Mouse (Mus musculus) limb, embryonic 15.5 days (tissue): ENCODE data around the gene Cd40lg. TPM values are rescaled to one million over a fixed set of nuclear protein-coding genes. Genes with fewer than 3 reads are reported as not detected.

Experiments used
- ATAC-seq: fragments of 200-750 bp; cut with Nextera tagmentation; 2 replicates; pipeline ENCODE4 v1.8.0; 2017; ENCODE audit warnings: low read depth, moderate TSS enrichment; ENCODE audit not compliant: insufficient number of reproducible peaks, low FRiP score, low TSS enrichment
- H3K27ac ChIP-seq: fragments of 300-500 bp; sonication (generic); 2 replicates; pipeline ENCODE4 v1.5.1; 2015; ENCODE audit warnings: moderate library complexity, mild to moderate bottlenecking, inconsistent platforms
- H3K27me3 ChIP-seq: fragments of 300-500 bp; sonication (generic); 2 replicates; pipeline ENCODE4 v1.6.1; 2015; ENCODE audit warnings: inconsistent platforms
- H3K36me3 ChIP-seq: fragments of 300-500 bp; sonication (generic); 2 replicates; pipeline ENCODE4 v1.6.1; 2015; ENCODE audit warnings: inconsistent platforms
- H3K4me1 ChIP-seq: fragments of 300-500 bp; sonication (generic); 2 replicates; pipeline ENCODE4 v1.6.1; 2015; ENCODE audit warnings: inconsistent platforms
- H3K4me2 ChIP-seq: fragments of 300-500 bp; sonication (generic); 2 replicates; pipeline ENCODE4 v1.6.1; 2015; ENCODE audit warnings: mild to moderate bottlenecking, inconsistent platforms
- H3K4me3 ChIP-seq: fragments of 300-500 bp; sonication (generic); 2 replicates; pipeline ENCODE4 v1.5.1; 2015; ENCODE audit warnings: mild to moderate bottlenecking, inconsistent platforms
- H3K9ac ChIP-seq: fragments of 300-500 bp; sonication (generic); 2 replicates; pipeline ENCODE4 v1.6.1; 2015; ENCODE audit warnings: inconsistent platforms
- H3K9me3 ChIP-seq: fragments of 300-500 bp; sonication (generic); 2 replicates; pipeline ENCODE4 v1.6.1; 2016; ENCODE audit warnings: inconsistent platforms
- WGBS: fragments of 180-500 bp; shearing (Covaris S2); methylation state at CpG from one replicate; pipeline ENCODE4 v1.1.7; 2015; 5-methylcytosine and 5-hydroxymethylcytosine counted together
- polyA plus RNA-seq: library from polyadenylated mRNA; unstranded; fragments of >200 nt; fragmentation: Nextera tagmentation; extraction: Ambion mirVana; gene quantifications from 2 replicates; pipeline ENCODE4 v1.2.1, GENCODE M21; 2015

Gene Cd40lg
- polyA plus RNA-seq, 1 experiment from 2014 or later: not detected

- Histone ChIP-seq H3K4me2 (no peak overlapping the region), H3K36me3 (no peaks in the 10 kb centered on the region), H3K9me3 (no peaks in the 10 kb centered on the region), H3K27ac (no peak overlapping the region), H3K4me1 (no peaks in the 10 kb centered on the region), H3K9ac (no peak overlapping the region), H3K4me3 (no peak overlapping the region), H3K27me3 (no peaks in the 10 kb centered on the region)
- no peak for ATAC-seq
- 89% methylated on average over 4 of the region's 4 CpGs for WGBS
Observed at GRCm38 (mm10) chrX:57215495-57215894, 3.6 kb downstream of the Cd40lg start.

- H3K4me2 ChIP-seq: no peak overlapping the region
- no peak overlapping the region for H3K9ac ChIP-seq
- no peaks in the 10 kb centered on the region for H3K9me3 ChIP-seq
- no peak for ATAC-seq
- H3K27me3 ChIP-seq: no peaks in the 10 kb centered on the region
- no peak overlapping the region for H3K4me3 ChIP-seq
- H3K4me1 ChIP-seq: no peaks in the 10 kb centered on the region
- no peak overlapping the region for H3K27ac ChIP-seq
- 62% methylated on average over 5 of the region's 5 CpGs for WGBS
- no peaks in the 10 kb centered on the region for H3K36me3 ChIP-seq
Observed at GRCm38 (mm10) chrX:57216271-57216670, 4.3 kb downstream of the Cd40lg start.

- H3K4me3 ChIP-seq: no peak overlapping the region
- no peaks in the 10 kb centered on the region for H3K4me1 ChIP-seq
- H3K9me3 ChIP-seq: no peaks in the 10 kb centered on the region
- H3K4me2 ChIP-seq: no peak overlapping the region
- no peak overlapping the region for H3K27ac ChIP-seq
- H3K36me3 ChIP-seq: no peaks in the 10 kb centered on the region
- H3K9ac ChIP-seq: no peak overlapping the region
- H3K27me3 ChIP-seq: no peaks in the 10 kb centered on the region
- no peak for ATAC-seq
- 88% methylated on average over 5 of the region's 5 CpGs for WGBS
Observed at GRCm38 (mm10) chrX:57219563-57219962, 7.6 kb downstream of the Cd40lg start.

- Histone ChIP-seq H3K4me2 (no peak overlapping the region), H3K4me1 (no peaks in the 10 kb centered on the region), H3K9me3 (no peaks in the 10 kb centered on the region), H3K4me3 (no peak overlapping the region), H3K9ac (no peak overlapping the region), H3K27ac (no peak overlapping the region), H3K27me3 (no peaks in the 10 kb centered on the region), H3K36me3 (no peaks in the 10 kb centered on the region)
- 68% methylated on average over 3 of the region's 3 CpGs for WGBS
- ATAC-seq: no peak
Observed at GRCm38 (mm10) chrX:57221881-57222280, 9.9 kb downstream of the Cd40lg start.

GRCm38 (mm10) chrX:57223301-57223700, 11.4 kb downstream of the Cd40lg start:
- H3K36me3 ChIP-seq: no peaks in the 10 kb centered on the region
- 69% methylated on average over 10 of the region's 10 CpGs for WGBS
- no peak overlapping the region for H3K9ac ChIP-seq
- H3K9me3 ChIP-seq: no peaks in the 10 kb centered on the region
- no peak overlapping the region for H3K4me3 ChIP-seq
- no peak overlapping the region for H3K4me2 ChIP-seq
- H3K27me3 ChIP-seq: no peaks in the 10 kb centered on the region
- no peaks in the 10 kb centered on the region for H3K4me1 ChIP-seq
- ATAC-seq: no peak
- no peak overlapping the region for H3K27ac ChIP-seq

- H3K4me2 ChIP-seq: no peak overlapping the region
- no peak overlapping the region for H3K4me3 ChIP-seq
- no peaks in the 10 kb centered on the region for H3K9me3 ChIP-seq
- H3K4me1 ChIP-seq: no peaks in the 10 kb centered on the region
- no peak for ATAC-seq
- 61% methylated on average over 2 of the region's 2 CpGs for WGBS
- no peaks in the 10 kb centered on the region for H3K36me3 ChIP-seq
- H3K9ac ChIP-seq: no peak overlapping the region
- no peaks in the 10 kb centered on the region for H3K27me3 ChIP-seq
- H3K27ac ChIP-seq: no peak overlapping the region
Observed at GRCm38 (mm10) chrX:57228178-57228577, 16.2 kb downstream of the Cd40lg start.

GRCm38 (mm10) chrX:57233596-57233995, 21.7 kb downstream of the Cd40lg start:
- 60% methylated on average over 2 of the region's 2 CpGs for WGBS
- H3K4me1 ChIP-seq: no peaks in the 10 kb centered on the region
- H3K36me3 ChIP-seq: no peaks in the 10 kb centered on the region
- no peak for ATAC-seq
- no peak overlapping the region for H3K9ac ChIP-seq
- no peak overlapping the region for H3K4me3 ChIP-seq
- H3K27me3 ChIP-seq: no peaks in the 10 kb centered on the region
- H3K9me3 ChIP-seq: no peaks in the 10 kb centered on the region
- H3K4me2 ChIP-seq: no peak overlapping the region
- no peak overlapping the region for H3K27ac ChIP-seq

GRCm38 (mm10) chrX:57235982-57236381, 24.0 kb downstream of the Cd40lg start:
- 65% methylated on average over 4 of the region's 4 CpGs for WGBS
- H3K9me3 ChIP-seq: no peaks in the 10 kb centered on the region

GRCm38 (mm10) chrX:57238572-57238971, 26.6 kb downstream of the Cd40lg start:
- ATAC-seq: no peak
- Histone ChIP-seq H3K27ac (no peak overlapping the region), H3K9me3 (no peaks in the 10 kb centered on the region), H3K4me2 (no peak overlapping the region), H3K4me3 (no peak overlapping the region), H3K36me3 (no peaks in the 10 kb centered on the region), H3K27me3 (no peaks in the 10 kb centered on the region), H3K4me1 (no peaks in the 10 kb centered on the region), H3K9ac (no peak overlapping the region)
- WGBS: 60% methylated on average over 3 of the region's 3 CpGs

More at GRCm38 (mm10) chrX:57235982-57236381, 24.0 kb downstream of the Cd40lg start:
- Histone ChIP-seq H3K4me3 (no peak overlapping the region), H3K4me1 (no peaks in the 10 kb centered on the region), H3K27me3 (no peaks in the 10 kb centered on the region), H3K27ac (no peak overlapping the region), H3K4me2 (no peak overlapping the region), H3K36me3 (no peaks in the 10 kb centered on the region), H3K9ac (no peak overlapping the region)
- no peak for ATAC-seq

GRCm38 (mm10) chrX:57253329-57254055, 41.5 kb downstream of the Cd40lg start:
- H3K4me3 ChIP-seq: no peak overlapping the region
- H3K36me3 ChIP-seq: no peaks in the 10 kb centered on the region
- no peaks in the 10 kb centered on the region for H3K9me3 ChIP-seq
- no peak for ATAC-seq
- no peak overlapping the region for H3K4me2 ChIP-seq
- no peaks in the 10 kb centered on the region for H3K4me1 ChIP-seq
- H3K9ac ChIP-seq: no peak overlapping the region
- H3K27ac ChIP-seq: no peak overlapping the region
- H3K27me3 ChIP-seq: no peaks in the 10 kb centered on the region
- 65% methylated on average over 7 of the region's 7 CpGs for WGBS

- Histone ChIP-seq H3K4me2 (no peak overlapping the region), H3K27me3 (no peaks in the 10 kb centered on the region), H3K4me1 (no peaks in the 10 kb centered on the region), H3K9me3 (no peaks in the 10 kb centered on the region), H3K36me3 (no peaks in the 10 kb centered on the region), H3K9ac (no peak overlapping the region), H3K27ac (no peak overlapping the region), H3K4me3 (no peak overlapping the region)
- whole genome bisulfite sequencing: 53% methylated on average over 2 of the region's 2 CpGs
- ATAC-seq: no peak
Observed at GRCm38 (mm10) chrX:57260744-57261143, 48.8 kb downstream of the Cd40lg start.

- Histone ChIP-seq H3K36me3 (no peaks in the 10 kb centered on the region), H3K4me3 (no peak overlapping the region), H3K27me3 (no peaks in the 10 kb centered on the region), H3K4me2 (no peak overlapping the region), H3K27ac (no peak overlapping the region), H3K9ac (no peak overlapping the region), H3K4me1 (no peaks in the 10 kb centered on the region), H3K9me3 (no peaks in the 10 kb centered on the region)
- 82% methylated on average over 4 of the region's 4 CpGs for whole genome bisulfite sequencing
- no peak for ATAC-seq
Observed at GRCm38 (mm10) chrX:57263515-57263914, 51.6 kb downstream of the Cd40lg start.
